Mouse (Mus musculus): ENCODE measurements around the gene Aebp2. TPM values are rescaled to one million over a fixed set of nuclear protein-coding genes. Genes with fewer than 3 reads are reported as not detected.

Gene Aebp2
- total and polyA plus RNA-seq, 3 experiments: 25.9 to 42.0 (median 32.5) TPM

GRCm38 (mm10) chr6:140623226-140624095 is 998 bp downstream of the Aebp2 start (continued):
- TF ChIP-seq USF2 (IDR thresholded peaks at IDR 0.05; ENCODE audit: borderline replicate concordance in 1 of 2, insufficient read depth in 1 of 2, low read depth in 1 of 2, low read length in 2 of 2) (no peak), GATA1 (IDR thresholded peaks at IDR 0.05; ENCODE audit: low read depth, low read length) (no peak), NRF1 (IDR thresholded peaks at IDR 0.05; ENCODE audit: insufficient read depth, low read depth, low read length, poor library complexity, severe bottlenecking) (peak; percentile 85), MYB (IDR thresholded peaks at IDR 0.05; ENCODE audit: low read depth, low read length) (no peak), MAX (IDR thresholded peaks at IDR 0.05; ENCODE audit: low read length) (peak; percentile 94), POLR2A (IDR thresholded peaks at IDR 0.05; ENCODE audit: control insufficient read depth in 1 of 2, insufficient read depth in 1 of 2, low read depth in 1 of 2, low read length in 2 of 2, poor library complexity in 1 of 2) (peak; percentile 58 to 61; a peak in 1 of 4 replicates), MAZ (IDR thresholded peaks at IDR 0.05; ENCODE audit: low read depth, low read length) (peak; percentile 77; the same call in 1 of the 2 replicates), CTCF (IDR thresholded peaks at IDR 0.05 in 2 of 3, conservative IDR thresholded peaks at IDR 0.05 in 1 of 3; ENCODE audit: control insufficient read depth in 1 of 3, insufficient read depth in 1 of 3, low read depth in 2 of 3, low read length in 3 of 3, poor library complexity in 1 of 3, severe bottlenecking in 1 of 3) (no peak), MAFK (IDR thresholded peaks at IDR 0.05; ENCODE audit: borderline replicate concordance, low read depth, low read length) (no peak), ELF1 (IDR thresholded peaks at IDR 0.05; ENCODE audit: low read depth, low read length) (0 out of 2 replicates have a peak, but pooled peaks have one; percentile 17)

GRCm38 (mm10) chr6:140624096-140625051 is 1.9 kb downstream of the Aebp2 start:
- H3K4me3 ChIP-seq (ENCODE audit: control insufficient read depth in 1 of 2, insufficient read depth in 1 of 2, low read depth in 2 of 2, low read length in 2 of 2): peak overlapping the region; percentile 93 to 96
- H3K9me3 ChIP-seq (replicated peaks; ENCODE audit: insufficient read depth, low read length): no peaks in the 10 kb centered on the region
- H3K36me3 ChIP-seq (ENCODE audit: control insufficient read depth in 1 of 2, insufficient read depth in 2 of 2, low read length in 2 of 2): peaks cover 0 to 27% of the 10 kb centered on the region in 2 experiments; a peak in 2 of 4 replicates
- DNase-seq (ENCODE audit: low read depth, low spot score): peak; percentile 50
- TF ChIP-seq USF1 (IDR thresholded peaks at IDR 0.05; ENCODE audit: low read depth, low read length): no peak
- TF ChIP-seq TCF12 (IDR thresholded peaks at IDR 0.05; ENCODE audit: low read depth, low read length): no peak
- no peak for TF ChIP-seq POLR2AphosphoS5 (IDR thresholded peaks at IDR 0.05; ENCODE audit: borderline replicate concordance, low read depth, low read length)
- no peak for TF ChIP-seq ZNF384 (IDR thresholded peaks at IDR 0.05; ENCODE audit: low read depth, low read length)
- TF ChIP-seq SIN3A (IDR thresholded peaks at IDR 0.05; ENCODE audit: low read length): peak; percentile 9; the same call in 1 of the 2 replicates
- TF ChIP-seq ZMIZ1 (IDR thresholded peaks at IDR 0.05; ENCODE audit: low read depth, low read length): no peak
- TF ChIP-seq TBP (IDR thresholded peaks at IDR 0.05; ENCODE audit: low read depth, low read length): no peak
- no peak for TF ChIP-seq GABPA (IDR thresholded peaks at IDR 0.05; ENCODE audit: low read depth, low read length)
- H3K79me2 ChIP-seq (ENCODE audit: control insufficient read depth, insufficient read depth, low read length, poor library complexity): peaks cover 52% of the 10 kb centered on the region
- H3K4me1 ChIP-seq (ENCODE audit: control insufficient read depth in 1 of 2, insufficient read depth in 2 of 2, low read length in 2 of 2): peaks cover 6 to 28% of the 10 kb centered on the region in 2 experiments
- peak overlapping the region; percentile 98 for H3K9ac ChIP-seq (ENCODE audit: control insufficient read depth, low read depth, low read length, poor library complexity, severe bottlenecking)
- H3K27ac ChIP-seq (ENCODE audit: control insufficient read depth, low read depth, low read length): peak overlapping the region; percentile 75
- no peaks in the 10 kb centered on the region for H3K27me3 ChIP-seq (ENCODE audit: control insufficient read depth in 1 of 2, insufficient read depth in 2 of 2, low read length in 2 of 2)

Data from MEL (cell line).